Mouse (Mus musculus): Measurements from ENCODE around the gene Emc8.

DNA sequence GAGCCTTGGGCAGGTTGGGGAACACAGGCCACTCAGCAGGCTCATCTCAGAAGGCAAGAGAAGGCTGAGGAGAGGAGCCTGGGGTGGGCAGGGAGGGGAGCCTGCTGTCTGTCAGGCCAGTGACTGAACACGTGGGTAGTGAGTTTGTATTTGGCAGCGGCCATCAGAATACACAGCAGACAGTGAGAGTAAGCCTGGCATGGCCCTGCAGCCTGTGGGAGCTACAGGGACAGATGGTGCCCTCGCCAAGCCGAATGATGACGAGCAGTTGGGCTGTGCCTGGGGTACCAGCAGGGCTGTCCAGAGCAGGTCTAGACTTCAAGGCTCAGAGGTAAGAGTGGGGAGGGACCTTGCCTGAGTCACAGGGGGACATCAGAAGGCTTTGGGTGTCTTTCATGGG, 41.1 kb downstream of the Emc8 start:
- TF ChIP-seq POLR2A (IDR thresholded peaks at IDR 0.05; ENCODE audit: insufficient read depth, low read depth, low read length) (no peak), CTCF (IDR thresholded peaks at IDR 0.05; ENCODE audit: insufficient read depth, low read depth, low read length) (no peak)
